Mouse (Mus musculus): ENCODE results near the gene Ace3.

- no peak for TF ChIP-seq CTCF (IDR thresholded peaks at IDR 0.05; ENCODE audit: low read depth)
- no peak for TF ChIP-seq EP300 (IDR thresholded peaks at IDR 0.05; ENCODE audit: low read depth)
These were observed 26.5 kb upstream of the Ace3 start, which contains the start of gene Ace for GRCm38 (mm10) chr11:105967741-105968574.

All from liver, postnatal 0 days (tissue).